ENCODE assay signal across 28 mouse cellular contexts in the genomic region with DNA sequence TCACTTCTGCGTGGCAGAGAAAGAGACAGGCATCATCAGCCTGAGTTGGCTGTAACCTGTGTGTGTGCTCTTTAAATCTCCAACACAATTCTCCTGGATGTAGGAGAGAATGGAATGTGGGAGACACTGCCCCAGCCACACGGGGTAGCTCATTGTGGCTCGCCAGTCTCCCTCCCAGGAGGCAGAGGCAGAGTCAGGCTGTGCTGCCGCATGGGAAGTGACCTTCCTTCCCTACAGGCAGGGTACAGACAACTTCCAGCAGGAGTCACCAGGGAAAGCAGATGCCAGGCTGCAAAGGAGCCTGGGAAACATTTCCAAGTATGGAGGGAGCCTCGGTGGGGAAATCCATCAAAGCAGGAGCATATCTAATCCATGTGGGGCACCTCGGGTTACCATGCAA.
"Had no signal": no experiment of that assay in that cellular context is flagged by ENCODE, and none has a peak within 500 bp of the region (broad histone marks: within the 10 kb centered on the region; RNA-seq: fewer than 3 reads in every experiment).

No protein-coding gene starts in this region.

- H3K27ac ChIP-seq: gastrocnemius, adult 2 months; heart, embryonic 10.5 days; heart, embryonic 15.5 days; hindbrain, embryonic 10.5 days; hindbrain, embryonic 12.5 days; hindbrain, embryonic 14.5 days; intestine, embryonic 15.5 days; layer of hippocampus, adult 2 months; left cerebral cortex, adult 2 months; limb, embryonic 10.5 days; limb, embryonic 12.5 days; liver, embryonic 13.5 days; liver, embryonic 15.5 days had no signal

- H3K9me3 ChIP-seq: heart, embryonic 10.5 days; heart, embryonic 15.5 days; hindbrain, embryonic 10.5 days; hindbrain, embryonic 12.5 days; intestine, embryonic 15.5 days; limb, embryonic 10.5 days; limb, embryonic 12.5 days; liver, embryonic 13.5 days; liver, embryonic 15.5 days had no signal

- ATAC-seq: forebrain, embryonic 16.5 days; hindbrain, embryonic 16.5 days; inflammation-experienced regulatory T-cells, adult 6 months; intestine, embryonic 15.5 days; intestine, postnatal 0 days; liver, postnatal 0 days had no signal

- DNase-seq: gastrocnemius, adult 2 months; gastrocnemius, postnatal 10 days; gastrocnemius, postnatal 25 days; heart, postnatal 14 days; kidney, adult 18-20 months; kidney, adult 8-10 months; kidney, postnatal 10 days; kidney, postnatal 25 days; kidney, postnatal 4 days; liver; liver, embryonic 13.5 days; liver, postnatal 0 days had no signal

- H3K36me3 ChIP-seq: heart, embryonic 10.5 days; heart, embryonic 15.5 days; hindbrain, embryonic 10.5 days; hindbrain, embryonic 12.5 days; intestine, embryonic 15.5 days; limb, embryonic 10.5 days; limb, embryonic 12.5 days; liver, embryonic 13.5 days; liver, embryonic 15.5 days had no signal

- H3K27me3 ChIP-seq: heart, embryonic 15.5 days; hindbrain, embryonic 12.5 days; intestine, embryonic 15.5 days; limb, embryonic 12.5 days; liver, embryonic 13.5 days; liver, embryonic 15.5 days had no signal

- H3K4me3 ChIP-seq: gastrocnemius, adult 2 months; heart, embryonic 10.5 days; heart, embryonic 15.5 days; hindbrain, embryonic 10.5 days; hindbrain, embryonic 12.5 days; intestine, embryonic 15.5 days; layer of hippocampus, adult 2 months; left cerebral cortex, adult 2 months; limb, embryonic 10.5 days; limb, embryonic 12.5 days; liver, embryonic 13.5 days; liver, embryonic 15.5 days had no signal

- H3K9ac ChIP-seq: heart, embryonic 15.5 days; hindbrain, embryonic 14.5 days; intestine, embryonic 15.5 days; limb, embryonic 12.5 days; liver, embryonic 13.5 days; liver, embryonic 15.5 days; liver, postnatal 0 days had no signal

- H3K4me2 ChIP-seq: heart, embryonic 15.5 days; hindbrain, embryonic 12.5 days; hindbrain, embryonic 14.5 days; intestine, embryonic 15.5 days; limb, embryonic 12.5 days; liver, embryonic 11.5 days; liver, embryonic 13.5 days; liver, embryonic 15.5 days had no signal

- H3K4me1 ChIP-seq: hindbrain, embryonic 10.5 days; hindbrain, embryonic 12.5 days; intestine, embryonic 15.5 days; liver, embryonic 13.5 days; liver, embryonic 15.5 days had no signal
